Mouse (Mus musculus): ENCODE data around the gene Mpp2.
A peak's percentile ranks its signal among the peaks of the same experiment; 100 is the strongest.

Gene Mpp2

GRCm38 (mm10) chr11:102028087-102028816, 60.1 kb downstream of the Mpp2 start, which contains the start of gene Mpp3:
Mpp3 (minus strand) TSS chr11:102028461.
- TF ChIP-seq NANOG (IDR thresholded peaks at IDR 0.05; ENCODE audit: borderline replicate concordance, low read length) (no peak), POU5F1 (IDR thresholded peaks at IDR 0.05; ENCODE audit: borderline replicate concordance, low read length) (no peak), CTCF (conservative IDR thresholded peaks at IDR 0.05; ENCODE audit: low read length) (no peak)
- Histone ChIP-seq H3K36me3 (ENCODE audit: insufficient read depth, low read length) (no peaks in the 10 kb centered on the region), H3K4me1 (replicated peaks; ENCODE audit: low read depth, low read length) (peaks cover 28% of the 10 kb centered on the region), H3K9me3 (ENCODE audit: low read length) (no peaks in the 10 kb centered on the region), H3K27me3 (ENCODE audit: insufficient read depth, low read length) (peaks cover 66% of the 10 kb centered on the region), H3K4me3 (replicated peaks; ENCODE audit: low read length) (peak within 1 kb of the TSS; percentile 84)

DNA sequence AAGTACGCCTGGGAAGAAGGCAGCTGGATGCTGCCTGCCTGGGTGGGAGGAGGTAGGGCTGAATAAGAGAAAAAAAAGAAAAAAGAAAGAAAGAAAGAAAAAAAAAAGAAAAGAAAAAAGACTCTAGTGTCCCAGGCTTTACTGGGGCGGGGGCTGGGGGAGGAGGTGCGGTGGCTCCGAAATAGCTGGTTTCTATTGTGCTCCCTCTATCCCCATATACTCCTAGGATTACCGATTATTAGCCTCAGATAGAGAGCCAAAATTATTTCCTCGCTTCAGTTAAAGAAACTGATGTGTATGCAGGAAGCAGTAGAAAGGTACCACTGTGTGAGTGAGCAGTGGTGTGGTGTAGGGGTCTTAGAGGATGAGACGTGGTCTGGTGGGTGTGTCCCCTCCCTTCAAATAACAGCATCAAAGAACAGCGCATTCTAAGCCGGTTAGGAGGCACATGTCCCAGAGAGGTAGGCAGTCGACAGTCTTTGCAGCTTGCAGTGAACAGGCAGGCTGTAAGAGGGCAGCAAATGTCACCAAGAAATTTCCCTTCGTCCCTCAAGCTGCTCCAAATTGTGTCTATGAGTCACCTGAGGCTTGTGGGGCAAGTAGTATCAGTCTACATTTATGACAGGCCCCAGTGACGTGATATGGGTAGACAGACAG, 60.8 kb downstream of the Mpp2 start:
- Histone ChIP-seq H3K4me1 (replicated peaks; ENCODE audit: low read depth, low read length) (peaks cover 31% of the 10 kb centered on the region), H3K27me3 (ENCODE audit: insufficient read depth, low read length) (peaks cover 67% of the 10 kb centered on the region), H3K9me3 (ENCODE audit: low read length) (no peaks in the 10 kb centered on the region), H3K36me3 (ENCODE audit: insufficient read depth, low read length) (no peaks in the 10 kb centered on the region), H3K4me3 (replicated peaks; ENCODE audit: low read length) (peak overlapping the region; percentile 84)
- no peak for TF ChIP-seq POU5F1 (IDR thresholded peaks at IDR 0.05; ENCODE audit: borderline replicate concordance, low read length)
- no peak for TF ChIP-seq CTCF (conservative IDR thresholded peaks at IDR 0.05; ENCODE audit: low read length)
- no peak for TF ChIP-seq NANOG (IDR thresholded peaks at IDR 0.05; ENCODE audit: borderline replicate concordance, low read length)

DNA sequence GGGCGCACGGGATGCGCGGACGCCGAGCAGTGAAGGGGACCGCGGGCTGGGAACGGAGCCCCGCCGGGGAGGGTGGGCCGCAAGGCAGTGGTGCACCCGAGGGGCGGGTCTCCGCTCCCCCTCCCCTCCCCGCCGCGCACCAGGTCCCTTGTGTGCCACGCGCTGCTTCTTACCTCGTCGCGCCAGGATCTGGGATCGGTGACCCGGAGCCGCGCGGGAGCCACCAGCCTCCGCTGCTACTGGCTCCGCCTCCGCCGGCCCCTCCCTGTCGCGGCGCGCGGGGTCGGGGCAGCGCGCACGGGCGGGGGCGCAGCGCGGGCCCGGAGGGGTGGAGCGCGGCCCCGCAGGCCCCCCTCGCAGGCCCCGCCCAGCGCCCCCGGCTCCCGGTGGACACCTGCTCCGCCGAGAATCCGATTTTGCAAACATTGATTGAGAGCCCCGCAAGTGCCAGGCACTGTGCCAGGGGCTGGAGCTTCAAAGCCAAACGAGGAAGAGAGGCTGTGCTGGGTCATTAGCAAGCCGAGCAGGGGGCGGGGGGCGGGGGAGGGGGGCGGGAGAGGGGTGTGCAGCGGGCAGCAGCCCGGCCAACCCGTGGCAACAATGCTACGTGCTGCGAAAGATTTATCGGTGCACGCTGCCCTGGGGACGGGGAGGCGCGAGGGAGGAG, 61.5 kb downstream of the Mpp2 start:
- H3K4me1 ChIP-seq (replicated peaks; ENCODE audit: low read depth, low read length) = peaks cover 36% of the 10 kb centered on the region
- H3K9me3 ChIP-seq (ENCODE audit: low read length) = no peaks in the 10 kb centered on the region
- no peaks in the 10 kb centered on the region for H3K36me3 ChIP-seq (ENCODE audit: insufficient read depth, low read length)
- TF ChIP-seq NANOG (IDR thresholded peaks at IDR 0.05; ENCODE audit: borderline replicate concordance, low read length) = no peak
- TF ChIP-seq POU5F1 (IDR thresholded peaks at IDR 0.05; ENCODE audit: borderline replicate concordance, low read length) = no peak
- TF ChIP-seq CTCF (conservative IDR thresholded peaks at IDR 0.05; ENCODE audit: low read length) = no peak
- H3K27me3 ChIP-seq (ENCODE audit: insufficient read depth, low read length) = peaks cover 67% of the 10 kb centered on the region
- H3K4me3 ChIP-seq (replicated peaks; ENCODE audit: low read length) = peak overlapping the region; percentile 84

GRCm38 (mm10) chr11:102025991-102026660, 62.2 kb downstream of the Mpp2 start:
- Histone ChIP-seq H3K27me3 (ENCODE audit: insufficient read depth, low read length) (peaks cover 69% of the 10 kb centered on the region), H3K9me3 (ENCODE audit: low read length) (no peaks in the 10 kb centered on the region), H3K36me3 (ENCODE audit: insufficient read depth, low read length) (no peaks in the 10 kb centered on the region), H3K4me3 (replicated peaks; ENCODE audit: low read length) (peak overlapping the region; percentile 84), H3K4me1 (replicated peaks; ENCODE audit: low read depth, low read length) (peaks cover 42% of the 10 kb centered on the region)
- TF ChIP-seq CTCF (conservative IDR thresholded peaks at IDR 0.05; ENCODE audit: low read length) (no peak), POU5F1 (IDR thresholded peaks at IDR 0.05; ENCODE audit: borderline replicate concordance, low read length) (no peak), NANOG (IDR thresholded peaks at IDR 0.05; ENCODE audit: borderline replicate concordance, low read length) (no peak)

DNA sequence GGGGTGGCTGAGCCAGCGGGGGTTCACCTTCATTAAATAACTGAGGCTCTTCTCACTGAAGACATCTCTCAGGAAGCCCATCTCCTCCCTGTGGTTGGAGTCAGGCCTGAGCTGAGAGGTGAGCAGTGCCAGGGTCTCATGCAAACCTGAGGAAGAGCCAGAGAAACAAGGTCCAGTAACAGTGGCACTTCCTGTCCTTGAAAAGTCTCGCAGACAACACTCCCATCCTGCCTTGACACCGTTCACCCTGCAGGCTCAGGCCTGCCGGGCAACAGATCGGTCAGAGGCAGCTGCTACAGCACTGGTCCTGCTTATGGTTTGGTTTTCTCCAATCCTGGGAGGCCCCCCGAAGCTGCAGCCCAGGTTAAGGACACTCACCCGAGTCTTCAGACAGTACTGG, 63.0 kb downstream of the Mpp2 start:
- TF ChIP-seq CTCF (conservative IDR thresholded peaks at IDR 0.05; ENCODE audit: low read length) = no peak
- TF ChIP-seq POU5F1 (IDR thresholded peaks at IDR 0.05; ENCODE audit: borderline replicate concordance, low read length) = no peak
- no peak for TF ChIP-seq NANOG (IDR thresholded peaks at IDR 0.05; ENCODE audit: borderline replicate concordance, low read length)
- H3K36me3 ChIP-seq (ENCODE audit: insufficient read depth, low read length) = no peaks in the 10 kb centered on the region

DNA sequence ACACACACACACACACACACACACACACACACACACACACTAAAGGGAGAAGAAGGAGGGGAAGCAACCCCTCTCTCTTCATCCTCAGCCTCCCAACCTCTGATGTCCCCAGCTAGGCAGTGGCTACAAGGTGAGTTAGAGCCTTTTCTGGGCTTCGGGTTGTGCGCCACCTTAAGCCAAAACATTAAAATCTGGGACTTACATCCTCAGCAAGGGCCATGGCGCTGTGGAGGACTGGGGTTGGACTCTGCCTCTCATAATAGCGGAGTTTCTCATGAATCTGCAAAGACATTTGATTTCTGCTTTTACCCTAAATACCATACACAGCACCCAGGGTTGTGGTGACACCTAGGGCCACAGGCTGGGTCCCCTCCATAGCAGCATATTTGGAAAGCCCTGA, 63.4 kb downstream of the Mpp2 start:
- H3K4me3 ChIP-seq (replicated peaks; ENCODE audit: low read length) = no peak overlapping the region
- H3K27me3 ChIP-seq (ENCODE audit: insufficient read depth, low read length) = peaks cover 66% of the 10 kb centered on the region
- H3K9me3 ChIP-seq (ENCODE audit: low read length) = no peaks in the 10 kb centered on the region
- H3K4me1 ChIP-seq (replicated peaks; ENCODE audit: low read depth, low read length) = peaks cover 46% of the 10 kb centered on the region
- TF ChIP-seq CTCF (conservative IDR thresholded peaks at IDR 0.05; ENCODE audit: low read length) (no peak), POU5F1 (IDR thresholded peaks at IDR 0.05; ENCODE audit: borderline replicate concordance, low read length) (no peak), NANOG (IDR thresholded peaks at IDR 0.05; ENCODE audit: borderline replicate concordance, low read length) (no peak)
- H3K36me3 ChIP-seq (ENCODE audit: insufficient read depth, low read length) = no peaks in the 10 kb centered on the region

More for the DNA sequence above, 63.0 kb downstream of the Mpp2 start:
- 0 out of 2 replicates have a peak overlapping the region, but pooled peaks have one; percentile 84 for H3K4me3 ChIP-seq (replicated peaks; ENCODE audit: low read length)
- H3K9me3 ChIP-seq (ENCODE audit: low read length) = no peaks in the 10 kb centered on the region
- peaks cover 45% of the 10 kb centered on the region for H3K4me1 ChIP-seq (replicated peaks; ENCODE audit: low read depth, low read length)
- peaks cover 66% of the 10 kb centered on the region for H3K27me3 ChIP-seq (ENCODE audit: insufficient read depth, low read length)

- Histone ChIP-seq H3K27me3 (ENCODE audit: insufficient read depth, low read length) (peaks cover 63% of the 10 kb centered on the region), H3K36me3 (ENCODE audit: insufficient read depth, low read length) (no peaks in the 10 kb centered on the region), H3K9me3 (ENCODE audit: low read length) (no peaks in the 10 kb centered on the region), H3K4me1 (replicated peaks; ENCODE audit: low read depth, low read length) (peaks cover 46% of the 10 kb centered on the region), H3K4me3 (replicated peaks; ENCODE audit: low read length) (no peak overlapping the region)
- TF ChIP-seq POU5F1 (IDR thresholded peaks at IDR 0.05; ENCODE audit: borderline replicate concordance, low read length) = no peak
- TF ChIP-seq NANOG (IDR thresholded peaks at IDR 0.05; ENCODE audit: borderline replicate concordance, low read length) = no peak
- TF ChIP-seq CTCF (conservative IDR thresholded peaks at IDR 0.05; ENCODE audit: low read length) = no peak
These were observed 64.1 kb downstream of the Mpp2 start for GRCm38 (mm10) chr11:102024084-102024758.

All from E14TG2a.4 (cell line).